Mouse (Mus musculus) intestine, embryonic 14.5 days (tissue): ENCODE measurements around the gene Cyp4f15. TPM values are rescaled to one million over a fixed set of nuclear protein-coding genes. Genes with fewer than 3 reads are reported as not detected.

Source experiments
- ATAC-seq: fragments of 200-750 bp; cut with Nextera tagmentation; replicated peaks from 2 replicates; pipeline ENCODE4 v1.8.0; 2017; ENCODE audit warnings: low read depth, moderate number of reproducible peaks, moderate TSS enrichment, moderate library complexity; ENCODE audit not compliant: low FRiP score, low TSS enrichment
- DNase-seq: peaks from one replicate; pipeline ENCODE4 v3.0.0-alpha.2; 2018; ENCODE audit warnings: low spot score
- H3K27ac ChIP-seq: fragments of 300-500 bp; sonication (generic); 2 replicates; pipeline ENCODE4 v1.5.1; 2014; ENCODE audit warnings: low read depth, mild to moderate bottlenecking, control low read depth
- H3K27me3 ChIP-seq: fragments of 300-500 bp; sonication (generic); replicated peaks from 2 replicates; pipeline ENCODE4 v1.6.1; 2014; ENCODE audit warnings: low read length, control low read depth; ENCODE audit not compliant: control insufficient read depth, insufficient read depth
- H3K36me3 ChIP-seq: fragments of 300-500 bp; sonication (generic); 2 replicates; pipeline ENCODE4 v1.6.1; 2014; ENCODE audit warnings: low read length, control low read depth; ENCODE audit not compliant: control insufficient read depth, insufficient read depth
- H3K4me1 ChIP-seq: fragments of 300-500 bp; sonication (generic); replicated peaks from 2 replicates; pipeline ENCODE4 v1.6.1; 2014; ENCODE audit warnings: low read length, control low read depth, mixed read lengths; ENCODE audit not compliant: control insufficient read depth, insufficient read depth
- H3K4me2 ChIP-seq: fragments of 300-500 bp; sonication (generic); 2 replicates; pipeline ENCODE4 v1.6.1; 2014; ENCODE audit warnings: low read length
- H3K4me3 ChIP-seq: fragments of 300-500 bp; sonication (generic); 2 replicates; pipeline ENCODE4 v1.5.1; 2014; ENCODE audit warnings: low read depth, low read length, control low read depth, mixed read lengths
- H3K9ac ChIP-seq: fragments of 300-500 bp; sonication (generic); 2 replicates; pipeline ENCODE4 v1.6.1; 2014; ENCODE audit warnings: mild to moderate bottlenecking, low read length
- H3K9me3 ChIP-seq: fragments of 300-500 bp; sonication (generic); 2 replicates; pipeline ENCODE4 v1.6.1; 2016; ENCODE audit warnings: low read length, control low read depth; ENCODE audit not compliant: control insufficient read depth
- WGBS: fragments of 180-500 bp; shearing (Covaris S2); extraction: QIAGEN DNeasy Blood & Tissue Kit; methylation state at CpG from one replicate; pipeline ENCODE4 v1.1.7; 2014; 5-methylcytosine and 5-hydroxymethylcytosine counted together
- polyA plus RNA-seq: library from polyadenylated mRNA; unstranded; fragments of >200 nt; fragmentation: Nextera tagmentation; extraction: Ambion mirVana; gene quantifications from 2 replicates; pipeline ENCODE4 v1.2.1, GENCODE M21; 2014

Gene Cyp4f15
- 0.19 TPM in 1 of 2 replicates, not detected in the other for polyA plus RNA-seq

DNA sequence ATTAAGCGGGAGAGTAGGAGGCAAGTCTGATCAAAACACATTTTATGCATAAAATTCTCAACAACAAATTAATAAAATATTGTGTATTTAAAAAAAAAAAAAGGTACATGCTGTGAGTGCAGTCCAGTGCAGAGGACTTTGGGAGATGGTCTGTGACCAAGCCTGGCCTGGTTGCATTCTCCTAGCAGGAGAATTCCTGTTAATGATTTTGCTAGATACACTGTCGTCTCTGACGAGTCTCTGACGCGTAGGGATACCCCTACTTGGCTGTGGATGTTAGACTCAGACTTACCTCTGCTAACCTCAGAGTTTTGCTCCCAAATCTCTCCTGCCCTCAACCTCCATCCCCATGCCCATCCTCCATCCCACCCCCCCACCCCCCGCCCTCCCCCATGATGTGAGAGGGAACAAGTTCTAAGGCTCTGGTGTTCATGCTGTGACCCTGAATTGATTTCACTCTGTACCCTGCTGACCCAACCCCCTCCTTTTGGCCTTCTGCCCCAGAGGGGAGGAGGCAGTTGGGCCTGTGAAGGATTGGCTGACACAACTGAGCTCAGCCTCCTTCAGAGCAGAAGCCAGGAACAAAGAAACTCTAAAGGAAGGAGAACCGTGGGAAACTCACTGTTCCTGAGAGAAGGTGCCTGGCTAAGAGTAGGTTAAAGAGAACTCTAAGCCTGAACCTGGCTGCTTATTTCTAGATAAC, at the start of gene Cyp4f15:
TSS of gene Cyp4f15 (plus strand) at position 580 of the 703 bp plus-strand sequence.
- no peak within 1 kb of the TSS for H3K9ac ChIP-seq
- no peak within 1 kb of the TSS for H3K4me2 ChIP-seq
- ATAC-seq (no peak), DNase-seq (no peak)
- no peaks in the 10 kb centered on the region for H3K9me3 ChIP-seq
- no peak within 1 kb of the TSS for H3K27ac ChIP-seq
- no peaks in the 10 kb centered on the region for H3K27me3 ChIP-seq
- H3K4me3 ChIP-seq = no peak within 1 kb of the TSS
- WGBS = 26% methylated on average over 7 of the region's 7 CpGs
- no peaks in the 10 kb centered on the region for H3K4me1 ChIP-seq
- no peaks in the 10 kb centered on the region for H3K36me3 ChIP-seq

GRCm38 (mm10) chr17:32636341-32636740, 49.1 kb upstream of the Cyp4f15 start:
- Histone ChIP-seq H3K9me3 (no peaks in the 10 kb centered on the region), H3K4me1 (no peaks in the 10 kb centered on the region), H3K4me3 (no peak overlapping the region), H3K36me3 (no peaks in the 10 kb centered on the region), H3K27me3 (no peaks in the 10 kb centered on the region), H3K27ac (no peak overlapping the region), H3K9ac (no peak overlapping the region), H3K4me2 (no peak overlapping the region)
- WGBS = 54% methylated on average over 3 of the region's 3 CpGs
- ATAC-seq (no peak), DNase-seq (no peak)

GRCm38 (mm10) chr17:32637151-32637550, 48.3 kb upstream of the Cyp4f15 start:
- WGBS = 84% methylated on average over 2 of the region's 2 CpGs
- H3K4me2 ChIP-seq = no peak overlapping the region
- H3K36me3 ChIP-seq = no peaks in the 10 kb centered on the region
- H3K9me3 ChIP-seq = no peaks in the 10 kb centered on the region
- ATAC-seq = no peak
- H3K27me3 ChIP-seq = no peaks in the 10 kb centered on the region
- no peak overlapping the region for H3K9ac ChIP-seq
- H3K4me3 ChIP-seq = no peak overlapping the region
- no peak overlapping the region for H3K27ac ChIP-seq
- no peak for DNase-seq
- H3K4me1 ChIP-seq = no peaks in the 10 kb centered on the region

DNA sequence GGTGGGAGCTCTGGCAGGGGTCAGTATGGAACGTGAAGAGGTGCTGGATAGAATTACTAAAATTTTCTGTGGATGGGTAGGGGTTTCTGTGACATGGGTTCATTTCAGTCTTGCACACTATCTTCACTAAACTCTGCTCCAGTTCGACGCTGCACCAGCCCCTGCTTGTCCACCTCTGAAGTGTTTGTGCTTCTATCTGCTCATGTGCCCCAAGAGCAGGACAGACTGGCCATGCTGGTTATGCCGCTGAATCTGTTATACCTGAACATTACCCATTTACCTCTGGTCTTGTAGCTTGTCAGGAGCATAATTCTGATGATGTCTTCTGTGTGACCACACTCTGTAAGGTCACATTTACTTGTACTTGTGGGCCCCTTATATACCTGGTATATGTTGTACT, 38.8 kb upstream of the Cyp4f15 start:
- H3K36me3 ChIP-seq = no peaks in the 10 kb centered on the region
- no peak overlapping the region for H3K9ac ChIP-seq
- no peaks in the 10 kb centered on the region for H3K9me3 ChIP-seq
- ATAC-seq (no peak), DNase-seq (no peak)
- no peaks in the 10 kb centered on the region for H3K27me3 ChIP-seq
- H3K27ac ChIP-seq = no peak overlapping the region
- H3K4me1 ChIP-seq = no peaks in the 10 kb centered on the region
- H3K4me2 ChIP-seq = no peak overlapping the region
- WGBS = 79% methylated on average over 4 of the region's 4 CpGs
- no peak overlapping the region for H3K4me3 ChIP-seq

- no peak overlapping the region for H3K4me3 ChIP-seq
- no peaks in the 10 kb centered on the region for H3K4me1 ChIP-seq
- H3K27ac ChIP-seq = no peak overlapping the region
- no peak for ATAC-seq
- WGBS = 91% methylated on average over 4 of the region's 4 CpGs
- H3K27me3 ChIP-seq = no peaks in the 10 kb centered on the region
- no peaks in the 10 kb centered on the region for H3K9me3 ChIP-seq
- no peaks in the 10 kb centered on the region for H3K36me3 ChIP-seq
- H3K9ac ChIP-seq = no peak overlapping the region
- no peak overlapping the region for H3K4me2 ChIP-seq
- no peak for DNase-seq
Observed at GRCm38 (mm10) chr17:32653860-32654259, 31.6 kb upstream of the Cyp4f15 start.

DNA sequence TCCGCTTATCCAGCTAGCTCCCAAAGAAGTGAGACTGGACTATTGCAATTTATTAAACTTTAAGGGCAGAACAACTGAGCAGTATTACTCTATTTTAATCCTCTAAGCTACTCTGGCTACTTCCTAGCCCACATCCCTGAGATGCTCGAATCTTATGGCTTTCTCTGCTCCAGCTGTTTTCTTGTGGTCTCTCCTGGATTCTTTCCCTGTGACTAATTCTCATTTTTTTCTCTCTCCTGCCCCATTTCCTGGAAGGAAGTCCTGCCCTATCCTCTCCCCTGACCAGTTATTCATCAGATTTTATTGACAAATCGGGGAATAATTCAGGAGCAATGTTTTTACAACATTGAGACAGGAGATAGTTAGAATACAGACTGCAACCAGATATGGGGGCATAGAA, 28.4 kb upstream of the Cyp4f15 start:
- Histone ChIP-seq H3K27me3 (no peaks in the 10 kb centered on the region), H3K27ac (no peak overlapping the region), H3K4me2 (no peak overlapping the region), H3K9ac (no peak overlapping the region), H3K36me3 (no peaks in the 10 kb centered on the region), H3K4me3 (no peak overlapping the region), H3K4me1 (no peaks in the 10 kb centered on the region), H3K9me3 (no peaks in the 10 kb centered on the region)
- no peak for ATAC-seq
- WGBS = 74% methylated on average over 3 of the region's 3 CpGs
- no peak for DNase-seq

DNA sequence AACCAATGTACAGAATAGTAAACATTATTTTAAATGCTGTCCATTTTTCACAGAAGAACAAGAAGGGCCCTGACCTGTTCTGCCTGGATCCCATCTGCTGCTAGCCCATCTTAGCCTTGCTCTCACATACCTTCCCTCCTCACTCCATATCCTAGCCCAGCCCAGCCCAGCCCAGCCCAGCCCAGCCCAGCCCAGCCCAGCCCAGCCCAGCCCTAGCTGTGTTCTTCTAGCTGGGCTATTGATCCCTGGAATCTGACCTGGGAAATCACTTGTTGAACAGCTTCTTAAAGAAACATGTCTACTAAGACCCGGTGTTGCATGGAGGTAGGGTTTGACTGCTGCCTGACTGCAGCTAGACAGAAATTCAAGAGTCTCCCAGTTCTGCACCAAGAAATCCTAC, 27.2 kb upstream of the Cyp4f15 start:
- WGBS = 44% methylated on average over 1 of the region's 1 CpGs
- Histone ChIP-seq H3K4me3 (no peak overlapping the region), H3K27me3 (no peaks in the 10 kb centered on the region), H3K36me3 (no peaks in the 10 kb centered on the region), H3K9ac (no peak overlapping the region), H3K4me1 (no peaks in the 10 kb centered on the region), H3K27ac (no peak overlapping the region), H3K9me3 (no peaks in the 10 kb centered on the region), H3K4me2 (no peak overlapping the region)
- DNase-seq = peak; percentile 55
- peak; percentile 78; the same call in 1 of the 2 replicates for ATAC-seq

GRCm38 (mm10) chr17:32658712-32659111, 26.7 kb upstream of the Cyp4f15 start, which contains the start of gene Cyp4f40:
Gene Cyp4f40, plus strand, starts transcription at chr17:32658900.
- DNase-seq (no peak), ATAC-seq (peak; percentile 85)
- Histone ChIP-seq H3K4me1 (no peaks in the 10 kb centered on the region), H3K27ac (no peak within 1 kb of the TSS; the same call in 1 of the 2 replicates), H3K27me3 (no peaks in the 10 kb centered on the region), H3K9ac (no peak within 1 kb of the TSS), H3K9me3 (no peaks in the 10 kb centered on the region), H3K36me3 (no peaks in the 10 kb centered on the region), H3K4me3 (no peak within 1 kb of the TSS), H3K4me2 (no peak within 1 kb of the TSS; the same call in 1 of the 2 replicates)
- 60% methylated on average over 2 of the region's 2 CpGs for WGBS

GRCm38 (mm10) chr17:32673976-32674375, 11.5 kb upstream of the Cyp4f15 start:
- no peak overlapping the region for H3K9ac ChIP-seq
- DNase-seq (no peak), ATAC-seq (no peak)
- H3K4me1 ChIP-seq = no peaks in the 10 kb centered on the region
- 64% methylated on average over 7 of the region's 7 CpGs for WGBS
- no peak overlapping the region for H3K4me3 ChIP-seq
- H3K4me2 ChIP-seq = no peak overlapping the region
- 0 out of 2 replicates have a peak, but pooled peaks cover 4% of the 10 kb centered on the region for H3K27me3 ChIP-seq
- no peak overlapping the region for H3K27ac ChIP-seq
- H3K9me3 ChIP-seq = no peaks in the 10 kb centered on the region
- H3K36me3 ChIP-seq = no peaks in the 10 kb centered on the region
